Mouse (Mus musculus) E14TG2a.4 (cell line): ENCODE measurements around the gene Ccdc186.

Experiments used
- CTCF ChIP-seq: conservative IDR thresholded peaks from 2 replicates; pipeline ENCODE4 v1.5.1; 2014; ENCODE audit warnings: low read length
- NANOG ChIP-seq: IDR thresholded peaks from 2 replicates; pipeline ENCODE4 v1.6.1; 2014; ENCODE audit warnings: borderline replicate concordance, low read length, mixed read lengths

- no peak for TF ChIP-seq CTCF
- TF ChIP-seq NANOG, result no peak
Measured at GRCm38 (mm10) chr19:56821040-56821797, 771 bp downstream of the Ccdc186 start.
